Mouse (Mus musculus) heart, adult 2 months (tissue): ENCODE results near the gene Fam122a.

ENCODE experiments used
- CTCF ChIP-seq: fragments of 200-600 bp; IDR thresholded peaks from 2 replicates; pipeline ENCODE4 v1.8.1; 2022; ENCODE audit warnings: antibody characterized with exemption, mild to moderate bottlenecking, moderate library complexity
- EP300 ChIP-seq: fragments of 200-500 bp; IDR thresholded peaks from 2 replicates; pipeline ENCODE4 v1.6.1; 2011; ENCODE audit warnings: low read depth, low read length, control low read depth; ENCODE audit not compliant: insufficient read depth

DNA sequence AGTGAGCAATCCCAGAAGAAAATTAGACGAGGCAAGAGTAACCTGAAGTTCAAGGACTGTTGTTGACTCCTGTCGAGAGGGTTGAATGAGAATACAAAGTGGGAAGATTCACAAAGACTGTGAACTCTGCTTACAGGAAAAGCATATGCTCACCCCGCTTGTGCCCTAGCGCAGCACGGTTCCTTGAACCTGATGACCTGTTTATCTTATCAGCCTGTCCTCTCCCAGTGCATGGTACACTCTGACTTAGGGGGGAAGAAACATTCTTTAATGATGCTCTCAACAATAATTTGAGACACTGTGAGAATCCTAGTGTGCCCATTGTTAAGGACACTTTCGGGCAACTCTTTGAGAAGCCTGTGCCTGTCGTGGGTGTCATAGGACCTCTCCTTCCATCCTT is 39.9 kb upstream of the Fam122a start:
- TF ChIP-seq EP300 = no peak
- no peak for TF ChIP-seq CTCF
